Mouse (Mus musculus): ENCODE measurements around the gene Fbf1.

DNA sequence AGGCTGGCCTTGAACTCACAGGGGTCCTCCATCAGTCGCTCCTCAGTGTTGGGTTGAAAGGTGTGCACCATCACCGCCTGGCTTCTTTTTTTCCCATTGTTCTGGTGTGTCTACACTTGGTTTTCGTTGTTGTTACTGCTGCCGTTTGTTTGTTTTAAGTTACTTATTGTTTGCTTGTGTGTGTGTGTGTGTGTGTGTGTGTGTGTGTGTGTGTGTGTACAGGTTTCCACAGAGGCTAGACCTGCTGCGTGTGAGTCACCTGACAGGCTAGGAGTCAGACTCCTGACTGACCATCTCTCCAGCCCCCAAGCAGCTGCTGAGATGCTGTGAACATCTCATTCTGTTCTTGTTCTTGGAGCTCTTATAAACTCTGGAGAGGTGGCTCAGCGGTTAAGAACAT is 44.9 kb upstream of the Fbf1 start:
- TF ChIP-seq HCFC1 (IDR thresholded peaks at IDR 0.05; ENCODE audit: borderline replicate concordance, insufficient read depth, low read length) (no peak), CHD2 (IDR thresholded peaks at IDR 0.05; ENCODE audit: low read depth, low read length) (no peak)

Data from ES-E14 (cell line).